Mouse (Mus musculus) embryo, embryonic 11.5 days (tissue): ENCODE data around the gene Cd24a.

Experiments used
- DNase-seq: peaks from one replicate; pipeline ENCODE4 v3.0.0-alpha.2; 2012; ENCODE audit warnings: low read depth, low spot score

Gene Cd24a

DNA sequence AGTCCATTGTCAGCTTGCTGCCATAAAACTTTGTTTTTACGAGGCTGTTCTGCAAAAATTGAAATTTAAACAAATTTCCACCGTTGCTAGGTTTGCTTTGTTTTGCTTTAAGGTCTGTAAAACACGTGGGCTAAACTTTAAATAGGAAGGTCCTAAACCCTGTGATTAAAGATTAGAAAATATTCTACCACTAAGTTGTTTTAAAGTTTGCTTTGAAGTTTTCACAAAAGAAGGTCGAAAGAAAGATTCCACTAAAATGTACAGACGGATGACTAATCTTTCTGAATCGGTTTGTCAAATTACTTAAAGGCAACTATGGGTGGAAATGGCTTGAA is at the start of gene Cd24a:
Gene Cd24a (plus strand): TSS at position 288 of the 335 bp plus-strand sequence.
- DNase-seq = no peak

GRCm38 (mm10) chr10:43534382-43534781 is 43.7 kb upstream of the Cd24a start:
- no peak for DNase-seq

DNA sequence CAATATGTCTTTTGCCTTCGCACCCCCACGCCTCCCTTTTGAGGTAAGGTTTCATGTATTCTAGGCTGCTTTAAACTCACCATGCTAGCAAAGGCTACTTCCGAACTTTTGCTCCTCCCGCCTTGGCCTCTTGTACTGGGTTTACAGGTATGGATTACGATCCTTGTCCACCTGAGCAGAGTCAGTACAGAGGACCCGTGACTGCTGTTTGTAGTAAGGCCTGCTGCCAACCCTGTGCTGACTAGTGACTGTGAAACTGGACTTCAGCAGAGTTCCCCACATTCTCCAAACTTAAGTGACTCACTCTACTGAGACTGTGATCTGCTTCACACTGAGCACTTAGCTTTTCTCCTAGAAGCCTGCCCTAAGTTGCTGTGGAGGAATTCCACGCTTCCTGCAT is 40.4 kb upstream of the Cd24a start:
- DNase-seq = no peak

- no peak for DNase-seq
Observed at GRCm38 (mm10) chr10:43538831-43539230, 39.3 kb upstream of the Cd24a start.

- no peak for DNase-seq
Observed at GRCm38 (mm10) chr10:43539746-43540310, 38.3 kb upstream of the Cd24a start.

DNA sequence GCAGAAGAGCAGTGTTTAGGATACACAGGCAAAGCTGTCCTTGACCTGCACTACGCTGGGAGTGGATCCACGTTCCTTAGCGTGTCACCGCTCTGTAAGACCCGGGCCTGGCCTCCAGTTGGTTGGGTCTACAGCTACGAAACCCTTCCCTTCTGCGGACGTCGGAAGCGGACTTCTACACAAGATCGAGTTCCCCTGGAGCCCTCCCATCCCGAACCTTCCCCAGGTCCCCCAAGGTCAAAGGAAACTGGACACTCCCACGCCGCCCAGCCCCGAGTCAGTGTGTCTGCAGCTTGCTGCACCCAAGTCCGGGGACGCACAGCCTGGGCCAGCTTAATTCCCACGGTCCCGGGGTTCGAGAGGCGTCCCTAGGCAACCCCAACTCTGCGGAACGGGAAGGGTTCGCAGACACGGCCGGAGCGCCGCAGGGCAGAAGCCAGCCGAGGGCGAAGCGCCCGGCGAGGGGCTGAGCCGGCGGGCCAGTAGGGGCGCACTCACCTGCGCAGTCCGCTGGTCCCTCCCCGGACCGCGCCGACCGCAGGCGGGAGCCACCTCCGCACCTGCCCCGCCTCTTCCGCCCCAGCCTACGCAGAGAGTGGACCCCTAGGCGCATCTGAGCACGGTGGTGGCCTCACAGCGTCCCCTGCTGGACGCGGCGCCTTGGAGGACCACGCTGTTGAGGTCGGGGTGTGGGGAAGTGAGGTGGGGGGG is 37.5 kb upstream of the Cd24a start, which contains the start of gene 1700021F05Rik:
Gene 1700021F05Rik (minus strand): TSS at position 553 of the 711 bp plus-strand sequence.
- DNase-seq = peak; percentile 92

DNA sequence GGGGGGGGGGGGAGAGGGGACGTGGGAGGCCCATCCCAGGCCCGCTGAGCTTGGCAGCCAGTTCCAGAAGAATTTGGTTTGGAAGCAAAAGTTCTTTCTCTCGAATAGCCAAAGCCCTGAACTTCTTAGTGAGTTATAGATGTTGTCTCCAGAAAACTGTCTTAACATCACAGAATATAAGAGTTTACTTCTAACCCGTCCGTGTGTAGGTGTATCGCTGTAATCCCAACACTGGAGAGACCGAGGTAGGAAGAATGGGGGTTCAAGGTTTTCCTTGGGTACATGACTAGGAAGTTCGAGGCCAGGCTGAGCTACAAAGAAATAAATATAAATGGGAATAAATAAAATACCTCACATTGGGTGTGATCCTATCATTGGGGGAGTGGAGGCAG is 36.9 kb upstream of the Cd24a start:
- no peak for DNase-seq

DNA sequence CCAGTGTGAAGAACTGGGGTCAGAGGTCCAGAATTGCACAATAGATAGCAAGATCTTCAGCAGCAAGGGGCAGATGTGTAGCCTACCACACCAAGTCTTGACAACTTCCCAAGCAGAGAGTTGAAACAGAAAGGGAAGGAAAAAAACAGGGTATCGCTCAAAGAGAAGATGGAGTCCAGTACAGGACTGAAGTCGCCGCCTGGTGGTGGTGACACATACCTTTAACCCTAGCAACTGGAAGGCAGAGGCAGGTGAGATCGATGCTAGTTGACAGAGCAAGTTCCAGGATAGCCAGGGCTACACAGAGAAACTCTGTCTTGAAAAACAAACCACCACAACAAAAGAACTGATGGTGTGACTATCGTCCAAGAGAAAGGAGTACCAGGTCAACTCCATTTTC is 28.7 kb upstream of the Cd24a start:
- no peak for DNase-seq

- DNase-seq = no peak
Observed at GRCm38 (mm10) chr10:43550923-43551322, 27.2 kb upstream of the Cd24a start.

- no peak for DNase-seq
Observed at GRCm38 (mm10) chr10:43551388-43551787, 26.7 kb upstream of the Cd24a start.

GRCm38 (mm10) chr10:43557630-43558165 is 20.4 kb upstream of the Cd24a start:
- no peak for DNase-seq

DNA sequence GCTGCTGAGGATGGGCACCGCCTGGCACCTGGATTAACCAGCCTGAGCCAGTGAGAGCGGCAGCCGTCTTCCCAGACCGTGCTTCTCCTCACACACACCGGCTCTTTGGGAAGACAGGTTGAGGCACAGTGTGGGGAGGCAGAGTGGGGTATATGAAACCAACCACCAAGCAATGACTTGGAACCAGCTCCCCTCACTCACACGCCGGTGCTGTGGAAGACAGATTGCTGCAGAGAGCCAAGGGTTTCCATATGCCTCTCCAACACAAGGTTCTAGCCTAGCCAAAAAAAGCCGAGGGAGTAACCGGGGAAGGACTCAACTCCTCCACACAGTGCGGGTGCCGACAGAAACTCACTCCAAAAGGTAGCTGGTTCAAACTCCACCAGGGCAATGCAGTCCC is 18.8 kb upstream of the Cd24a start:
- no peak for DNase-seq

DNA sequence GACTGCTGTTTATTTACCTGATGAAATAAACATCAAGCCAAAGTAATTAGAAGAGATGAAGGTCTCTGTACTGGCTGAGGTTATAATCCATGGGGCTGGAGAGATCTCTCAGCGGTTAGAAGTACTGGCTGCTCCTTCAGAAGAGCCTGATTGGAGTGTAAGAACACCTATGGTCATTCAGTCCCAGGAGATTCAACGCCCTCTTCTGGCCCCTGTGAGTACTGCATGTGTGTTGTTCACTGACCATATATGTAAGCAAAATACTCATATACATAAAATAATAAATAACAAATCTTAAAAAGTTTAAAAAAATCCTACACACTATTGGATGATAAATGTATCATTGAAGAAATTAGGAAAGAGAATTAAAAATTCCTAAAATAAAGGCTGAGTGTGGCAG is 17.3 kb upstream of the Cd24a start:
- DNase-seq = no peak

DNA sequence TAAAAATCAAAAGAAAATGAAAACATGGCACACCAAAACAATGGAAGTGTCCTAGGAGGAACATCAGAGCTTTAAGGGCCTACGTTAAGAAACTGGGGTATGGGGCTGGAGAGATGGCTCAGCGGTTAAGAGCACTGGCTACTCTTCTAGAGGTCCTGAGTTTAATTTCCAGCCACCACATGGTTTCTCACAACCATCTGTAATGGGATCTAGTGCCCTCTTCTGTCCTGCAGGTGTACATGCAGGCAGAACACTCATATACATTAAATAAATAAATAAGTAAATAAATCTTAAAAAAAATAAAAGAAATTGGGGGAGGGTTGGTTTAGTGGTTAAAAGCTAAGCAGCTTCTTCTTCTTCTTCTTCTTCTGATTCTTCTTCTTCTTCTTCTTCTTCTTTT is 16.8 kb upstream of the Cd24a start:
- no peak for DNase-seq

- DNase-seq = no peak
Observed at GRCm38 (mm10) chr10:43574352-43574751, 3.7 kb upstream of the Cd24a start.

DNA sequence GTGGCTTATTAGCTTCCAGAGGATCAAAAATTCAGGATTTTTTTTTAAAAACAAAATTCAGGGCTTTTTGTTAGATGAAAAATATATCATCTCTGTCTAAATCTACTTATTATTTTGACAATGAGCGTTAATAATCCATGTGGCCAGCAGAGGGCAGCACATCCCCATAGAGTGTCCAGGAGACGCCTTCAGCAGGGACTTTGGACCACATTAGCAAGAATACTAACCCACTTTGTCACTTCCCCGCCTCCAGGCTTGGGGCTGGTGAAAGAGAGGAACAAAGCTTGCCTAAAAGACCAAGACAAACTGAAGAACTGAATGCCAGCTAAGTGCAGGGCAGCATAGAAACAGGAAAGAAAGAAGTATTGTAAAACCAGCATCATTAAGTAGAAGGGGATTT is 3.1 kb upstream of the Cd24a start:
- peak; percentile 71 for DNase-seq

- DNase-seq = no peak
Observed at GRCm38 (mm10) chr10:43577299-43577996, 636 bp upstream of the Cd24a start.

DNA sequence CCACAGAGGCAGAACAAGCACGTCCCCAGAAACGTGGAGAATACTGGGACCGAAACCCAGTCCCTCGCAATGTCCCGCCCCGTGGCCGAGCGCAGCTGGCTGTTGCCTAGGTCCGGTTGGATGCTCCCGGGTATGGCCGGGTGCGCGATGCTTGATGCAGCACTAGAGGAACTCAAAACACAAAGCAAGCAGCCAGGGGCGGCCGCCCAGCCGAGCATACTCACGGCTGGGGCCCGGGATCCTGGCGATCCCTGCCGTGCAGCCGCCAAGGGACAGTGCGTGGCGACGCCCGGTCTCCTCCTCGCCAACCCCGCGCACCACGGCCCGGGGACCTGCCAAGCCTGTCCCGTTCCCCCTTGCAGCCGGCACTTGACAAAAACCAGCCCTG is 276 bp downstream of the Cd24a start:
- peak; percentile 59 for DNase-seq

DNA sequence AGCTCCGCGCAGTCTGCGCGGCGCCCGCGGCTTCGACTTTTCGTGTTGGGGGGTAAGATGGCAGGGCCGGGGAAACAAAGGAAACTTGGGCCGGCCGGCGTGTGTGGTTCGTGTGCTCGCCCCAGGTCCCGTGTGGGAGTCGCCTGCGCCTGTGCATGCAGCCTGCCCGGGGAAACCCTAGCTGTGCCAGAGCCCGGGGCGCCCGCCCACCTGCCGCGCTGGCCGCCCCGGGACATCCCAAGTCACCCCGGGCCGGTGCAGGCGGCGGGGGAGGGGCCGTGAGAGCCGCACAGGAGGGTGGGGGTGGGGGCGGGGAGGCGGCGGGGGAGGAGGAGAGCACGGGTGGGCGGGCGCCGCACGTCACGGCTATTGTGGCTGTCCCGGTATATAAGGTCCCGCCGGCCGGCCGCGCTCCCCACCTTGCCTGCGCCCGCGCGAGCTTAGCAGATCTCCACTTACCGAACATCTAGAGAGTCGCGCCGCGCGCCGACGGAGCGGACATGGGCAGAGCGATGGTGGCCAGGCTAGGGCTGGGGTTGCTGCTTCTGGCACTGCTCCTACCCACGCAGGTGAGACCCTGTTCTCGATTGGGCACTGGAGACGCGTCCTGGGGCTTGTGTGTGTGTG is 783 bp downstream of the Cd24a start:
- DNase-seq = peak; percentile 82

GRCm38 (mm10) chr10:43579381-43580261 is 1.5 kb downstream of the Cd24a start:
- DNase-seq = peak; percentile 59

DNA sequence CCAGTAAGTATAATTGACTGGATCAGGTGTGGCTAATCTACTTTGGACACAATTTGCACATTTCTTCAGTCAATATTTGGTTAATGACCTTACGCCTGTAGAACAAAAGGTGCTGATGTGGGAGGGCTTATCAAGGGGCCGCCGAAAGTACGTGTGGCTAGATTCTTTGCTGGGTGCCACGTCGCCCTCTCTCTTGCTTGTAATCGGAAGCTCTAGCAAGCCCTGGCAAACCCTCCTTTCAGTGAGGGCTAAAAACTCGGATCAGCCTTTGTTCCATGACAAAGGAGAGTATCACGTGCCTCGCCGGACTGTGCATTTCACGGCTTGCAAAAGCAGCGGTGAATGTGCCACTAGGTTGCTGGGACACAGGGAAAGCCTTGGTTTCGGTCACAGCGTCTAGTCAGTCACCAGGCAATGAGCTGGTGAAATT is 2.6 kb downstream of the Cd24a start:
- DNase-seq = peak; percentile 74
